Mouse (Mus musculus) heart, postnatal 0 days (tissue): ENCODE data around the gene Slc48a1.

Experiments
- CTCF ChIP-seq: IDR thresholded peaks from 2 replicates; pipeline ENCODE4 v1.5.1; 2016; ENCODE audit warnings: antibody characterized with exemption, control low read depth, low read depth
- EP300 ChIP-seq: IDR thresholded peaks from 2 replicates; pipeline ENCODE4 v1.6.1; 2016; ENCODE audit warnings: antibody characterized with exemption, low read depth

DNA sequence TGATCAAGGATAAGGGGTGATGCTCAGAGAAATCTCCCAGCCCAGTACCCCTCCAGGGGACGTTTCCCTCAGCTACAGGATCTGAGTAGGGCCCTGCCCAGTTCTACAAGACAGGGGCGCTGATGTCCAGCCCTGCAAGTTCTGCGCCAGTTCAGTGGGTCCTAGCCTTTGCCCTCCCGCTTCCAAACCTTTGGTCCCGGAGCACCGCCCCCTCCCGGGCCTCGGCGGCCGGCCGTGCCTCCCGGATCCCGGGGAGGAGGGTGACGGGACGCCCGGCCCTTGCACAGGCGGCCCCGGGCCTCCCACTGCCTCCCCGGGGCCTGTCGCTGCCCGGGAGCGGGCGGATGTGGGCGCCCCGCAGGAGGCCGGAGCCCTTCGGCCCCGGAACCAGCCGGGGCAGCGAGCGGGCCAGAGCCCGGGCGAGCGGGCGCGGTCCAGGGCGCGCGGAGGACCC, 52.5 kb downstream of the Slc48a1 start:
- no peak for TF ChIP-seq CTCF
- no peak for TF ChIP-seq EP300
